Mouse (Mus musculus) activated CD4-positive, CD25-positive, alpha-beta regulatory T cell, adult 4 months (primary cell): ENCODE results near the gene Scube3. TPM values are rescaled to one million over a fixed set of nuclear protein-coding genes. Genes with fewer than 3 reads are reported as not detected.
A peak's percentile ranks its signal among the peaks of the same experiment; 100 is the strongest.
"Not testable (repeated sequence)": the region's sequence is repeated elsewhere in the genome, so short reads cannot be mapped to it uniquely, and the experiment has no call there.

Experiments
- ATAC-seq: one replicate; pipeline ENCODE4 v1.8.0; 2017
- polyA plus RNA-seq, 2 experiments: library from polyadenylated mRNA; unstranded; fragments of 100-300 nt; shearing (Covaris generic); gene quantifications; one replicate each; pipeline ENCODE4 v1.2.1; 2017

The Scube3 gene
- polyA plus RNA-seq, 2 experiments from 2014 or later = not detected

DNA sequence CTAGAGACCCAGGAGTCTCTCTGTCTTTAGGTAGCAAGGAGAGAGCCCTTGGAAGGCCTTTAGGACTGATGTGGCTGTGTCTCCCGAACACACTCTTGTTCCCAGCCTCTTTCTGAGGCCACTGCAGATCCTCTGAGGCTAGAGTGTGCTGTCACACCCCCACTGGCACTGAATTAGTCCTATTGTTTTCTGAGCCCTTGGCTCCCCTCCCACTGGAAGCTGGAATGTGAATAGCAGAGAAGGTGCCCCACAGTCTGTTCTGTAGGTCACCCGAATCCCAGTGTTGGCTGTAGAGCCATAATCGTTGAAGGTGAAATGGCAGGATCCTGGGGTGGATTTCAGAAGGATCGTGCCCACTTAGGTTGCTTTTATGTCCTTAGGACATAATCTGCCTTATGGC is 38.4 kb downstream of the Scube3 start:
- no peak for ATAC-seq

- no peak for ATAC-seq
Measured at GRCm38 (mm10) chr17:28180783-28181544, 39.0 kb downstream of the Scube3 start.

DNA sequence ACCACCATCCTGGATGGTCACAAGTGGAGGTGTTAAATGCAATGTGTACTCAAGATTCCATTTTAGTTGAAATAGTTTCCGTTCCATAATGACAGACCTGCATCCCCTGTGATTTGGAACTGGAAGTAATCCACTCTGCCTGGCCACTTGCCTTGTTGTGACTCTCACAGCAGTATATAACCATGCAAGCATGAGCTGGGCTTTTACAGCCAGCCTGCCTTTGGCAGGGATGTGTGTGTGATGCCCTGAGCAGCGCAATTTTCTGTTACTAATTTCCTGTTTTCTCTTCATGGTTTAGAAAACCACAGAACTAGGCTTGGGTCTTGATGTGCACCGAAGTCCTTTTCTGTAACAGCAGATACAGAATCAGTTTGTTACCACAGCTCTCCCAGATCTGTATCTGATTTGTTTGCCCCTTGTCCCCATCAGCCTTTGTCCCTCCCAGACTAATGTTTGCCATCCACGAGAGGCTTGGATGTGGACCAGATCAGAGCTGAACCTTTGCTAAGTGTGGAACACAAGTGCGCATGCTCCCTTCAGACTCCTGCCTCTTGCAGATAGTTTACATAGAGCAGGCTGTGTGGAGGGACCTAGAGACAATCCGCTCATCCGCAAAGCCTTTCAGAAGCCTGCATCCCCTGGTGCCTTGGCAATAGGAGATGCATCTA is 43.2 kb downstream of the Scube3 start:
- no peak for ATAC-seq

DNA sequence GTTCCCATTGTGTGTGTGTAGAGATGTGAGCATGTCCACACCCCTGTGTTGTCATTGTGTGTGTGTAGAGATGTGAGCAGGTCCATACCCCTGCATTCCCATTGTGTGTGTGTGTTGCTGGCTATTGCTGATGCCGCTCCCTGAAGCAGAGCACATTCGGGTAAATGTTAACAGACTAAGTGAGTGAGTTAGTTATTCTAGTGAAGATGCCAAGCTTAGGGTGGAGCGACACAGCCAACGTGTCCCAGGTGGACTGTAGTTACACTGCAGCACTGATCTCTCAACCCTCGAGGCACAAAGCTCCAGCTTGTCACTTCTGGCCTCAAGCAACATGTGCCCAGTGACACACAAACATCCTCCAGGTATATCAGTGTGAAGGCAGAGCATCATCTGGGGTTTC is 46.4 kb downstream of the Scube3 start:
- ATAC-seq = no peak

- no peak for ATAC-seq
Measured at GRCm38 (mm10) chr17:28192754-28193153, 50.8 kb downstream of the Scube3 start.

GRCm38 (mm10) chr17:28193559-28193958 is 51.6 kb downstream of the Scube3 start:
- ATAC-seq = no peak

DNA sequence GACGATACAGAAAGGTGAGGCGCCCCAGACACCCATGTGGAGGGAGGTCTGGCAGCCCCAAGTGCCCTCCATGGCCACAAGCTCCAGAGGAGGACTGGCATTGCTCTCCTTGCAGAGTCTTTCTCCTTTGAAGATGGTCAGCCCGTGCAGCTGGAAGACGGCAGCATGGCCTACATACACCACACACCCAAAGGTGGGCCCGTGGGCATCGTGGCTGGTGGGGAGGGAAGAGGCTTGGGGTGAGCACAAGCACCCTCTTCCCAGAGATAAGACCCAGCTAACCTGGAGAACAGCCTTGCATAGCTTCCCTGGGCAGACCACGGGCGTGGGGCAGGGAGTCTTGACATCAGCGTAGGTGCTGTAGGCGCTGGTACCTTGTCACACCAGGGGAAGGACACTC is 53.1 kb downstream of the Scube3 start:
- ATAC-seq = no peak

GRCm38 (mm10) chr17:28197646-28198045 is 55.7 kb downstream of the Scube3 start:
- ATAC-seq = no peak

DNA sequence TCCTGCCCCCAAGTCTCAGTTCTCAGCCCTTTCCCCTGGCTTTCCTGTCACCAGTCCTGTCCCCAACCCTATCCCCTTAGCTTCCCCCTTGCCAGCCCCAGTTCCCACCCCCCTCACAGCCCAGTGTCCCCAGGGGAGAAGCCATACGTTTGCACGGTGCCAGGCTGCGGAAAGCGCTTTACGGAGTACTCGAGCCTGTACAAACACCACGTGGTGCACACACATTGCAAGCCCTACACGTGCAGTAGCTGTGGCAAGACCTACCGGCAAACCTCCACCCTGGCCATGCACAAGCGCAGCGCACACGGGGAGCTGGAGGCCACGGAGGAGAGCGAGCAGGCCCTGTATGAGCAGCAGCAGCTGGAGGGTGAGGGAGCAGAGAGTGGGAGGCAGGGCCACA is 60.0 kb downstream of the Scube3 start:
- no peak for ATAC-seq

DNA sequence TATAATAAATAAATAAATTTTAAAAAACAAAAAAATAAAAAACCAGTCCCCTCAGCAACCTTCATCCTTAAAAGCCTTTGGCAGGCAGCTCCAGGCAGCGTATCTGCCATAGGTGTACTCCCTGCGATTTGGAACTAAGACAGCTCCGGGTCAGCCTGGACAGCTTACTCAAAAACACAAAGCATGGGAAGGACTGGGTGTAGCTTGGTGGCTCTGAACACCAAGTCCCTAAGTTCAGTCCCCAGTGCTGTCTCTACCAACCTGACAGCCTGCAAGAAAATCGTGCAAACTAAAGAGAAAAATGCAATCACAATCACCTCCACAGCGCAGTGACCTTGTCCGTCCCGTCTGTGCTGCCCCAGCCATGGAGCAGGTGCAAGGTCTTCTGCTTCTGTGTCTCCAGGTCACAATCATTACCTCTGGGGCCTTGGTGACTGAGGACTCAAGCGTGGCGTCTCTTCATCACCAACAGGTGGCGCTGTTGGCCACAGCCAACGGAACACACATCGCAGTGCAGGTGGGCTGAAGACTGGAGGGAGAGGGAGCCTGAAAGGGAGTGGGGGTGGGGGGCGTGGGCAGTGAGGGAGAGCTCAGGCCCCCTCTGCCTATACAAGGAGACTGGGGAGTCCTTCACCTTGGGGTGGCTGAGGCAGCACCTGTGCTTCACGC is 62.2 kb downstream of the Scube3 start:
- ATAC-seq = no peak

- ATAC-seq = no peak
Measured at GRCm38 (mm10) chr17:28205443-28205842, 63.5 kb downstream of the Scube3 start.

DNA sequence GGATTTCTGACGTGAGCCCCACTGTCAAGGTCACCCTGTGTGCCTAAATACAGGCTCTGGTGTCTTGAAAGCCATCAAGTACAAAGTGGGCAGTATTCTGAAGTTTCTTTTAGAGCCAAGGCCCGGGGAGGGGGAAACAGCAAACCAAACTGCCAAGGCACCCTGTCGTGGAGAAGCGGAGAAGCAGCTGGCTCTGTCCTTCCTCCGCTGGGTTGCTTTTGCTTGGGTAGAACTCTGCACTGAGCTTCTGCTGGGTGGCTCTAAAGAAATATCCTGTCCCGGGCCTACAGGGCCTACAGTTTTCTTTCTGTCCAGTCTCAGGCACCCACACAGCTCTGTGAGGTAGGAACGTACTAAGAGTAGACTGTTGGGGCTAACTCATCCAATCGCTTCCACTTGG is 65.2 kb downstream of the Scube3 start:
- ATAC-seq = no peak

DNA sequence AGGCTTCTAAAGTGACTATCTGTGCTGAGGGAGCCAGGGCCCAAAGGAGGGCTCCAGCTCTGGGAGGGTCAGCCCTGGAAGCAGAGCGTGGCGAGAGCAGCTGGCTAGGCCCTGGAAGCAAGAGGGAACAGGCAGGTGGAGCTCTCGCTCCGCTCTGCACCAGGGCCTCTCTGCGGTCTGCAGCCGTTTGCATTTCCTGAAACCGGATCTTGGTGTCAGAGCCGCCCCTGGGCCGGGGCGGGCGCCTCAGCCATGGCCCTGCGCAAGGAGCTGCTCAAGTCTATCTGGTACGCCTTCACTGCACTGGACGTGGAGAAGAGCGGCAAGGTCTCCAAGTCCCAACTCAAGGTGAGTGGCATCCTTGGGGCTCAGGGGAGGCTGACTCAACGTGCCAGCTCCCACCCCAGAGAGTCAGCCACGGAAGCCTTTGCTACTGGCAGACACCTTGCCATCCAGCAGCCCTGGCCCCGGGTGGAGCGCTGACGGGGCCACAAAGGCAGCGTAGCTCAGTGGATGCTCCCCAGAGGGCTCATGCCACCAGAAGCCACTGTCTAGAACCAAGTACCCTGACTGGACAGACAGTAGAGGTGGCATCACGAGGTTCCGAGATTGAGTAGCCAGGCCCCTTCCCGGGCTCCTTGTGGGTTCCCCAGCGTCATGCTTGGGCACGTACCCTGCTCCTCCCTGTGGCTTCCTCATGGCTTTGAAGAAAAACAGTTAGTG is 65.8 kb downstream of the Scube3 start, which contains the start of gene Def6:
Gene Def6 (plus strand): TSS at position 188 of the 723 bp plus-strand sequence.
- ATAC-seq = peak; percentile 62

- no peak for ATAC-seq
Measured at GRCm38 (mm10) chr17:28208314-28208612, 66.3 kb downstream of the Scube3 start.

- no peak for ATAC-seq
Measured at GRCm38 (mm10) chr17:28209457-28210110, 67.6 kb downstream of the Scube3 start.

GRCm38 (mm10) chr17:28211921-28212341 is 70.0 kb downstream of the Scube3 start:
- ATAC-seq = peak; percentile 75

DNA sequence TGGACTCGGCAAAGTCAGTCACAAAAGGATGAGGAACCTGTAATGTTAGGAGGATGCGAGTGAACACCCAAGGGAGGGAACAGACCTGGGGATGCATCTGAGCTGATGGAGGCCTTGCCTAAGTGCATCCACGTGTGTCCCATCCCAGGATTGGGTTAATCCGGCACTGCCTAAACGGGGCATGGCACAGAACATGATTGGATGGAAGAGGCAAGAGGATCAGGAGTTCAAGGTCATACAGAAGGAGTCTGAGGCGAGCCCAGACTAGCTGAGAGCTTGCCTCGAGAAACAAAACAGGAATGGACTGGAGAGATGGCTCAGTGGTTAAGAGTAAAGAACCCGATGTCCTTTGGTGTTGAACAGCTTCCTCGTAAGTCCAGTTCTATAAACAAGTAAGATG is 70.5 kb downstream of the Scube3 start:
- no peak for ATAC-seq

DNA sequence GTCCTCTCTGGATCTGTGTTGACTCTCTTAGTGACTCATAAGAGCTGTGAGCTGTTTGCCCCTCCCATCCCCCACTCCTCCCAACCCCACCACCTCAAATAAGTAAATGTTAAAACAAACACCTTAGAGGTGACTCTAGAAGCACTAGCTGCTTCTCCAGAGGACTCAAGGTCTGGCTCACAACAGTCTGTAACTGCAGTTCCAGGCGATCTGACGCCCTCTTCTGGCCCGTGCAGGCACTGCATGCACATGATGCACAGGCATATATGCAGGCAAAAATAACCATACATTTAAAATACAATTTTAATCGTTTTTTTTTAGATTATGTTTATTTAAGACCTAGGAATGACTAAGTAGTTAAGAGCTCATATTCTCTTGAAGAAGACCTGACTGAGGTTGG is 71.3 kb downstream of the Scube3 start:
- no peak for ATAC-seq

- ATAC-seq = no peak
Measured at GRCm38 (mm10) chr17:28216791-28217190, 74.8 kb downstream of the Scube3 start.

DNA sequence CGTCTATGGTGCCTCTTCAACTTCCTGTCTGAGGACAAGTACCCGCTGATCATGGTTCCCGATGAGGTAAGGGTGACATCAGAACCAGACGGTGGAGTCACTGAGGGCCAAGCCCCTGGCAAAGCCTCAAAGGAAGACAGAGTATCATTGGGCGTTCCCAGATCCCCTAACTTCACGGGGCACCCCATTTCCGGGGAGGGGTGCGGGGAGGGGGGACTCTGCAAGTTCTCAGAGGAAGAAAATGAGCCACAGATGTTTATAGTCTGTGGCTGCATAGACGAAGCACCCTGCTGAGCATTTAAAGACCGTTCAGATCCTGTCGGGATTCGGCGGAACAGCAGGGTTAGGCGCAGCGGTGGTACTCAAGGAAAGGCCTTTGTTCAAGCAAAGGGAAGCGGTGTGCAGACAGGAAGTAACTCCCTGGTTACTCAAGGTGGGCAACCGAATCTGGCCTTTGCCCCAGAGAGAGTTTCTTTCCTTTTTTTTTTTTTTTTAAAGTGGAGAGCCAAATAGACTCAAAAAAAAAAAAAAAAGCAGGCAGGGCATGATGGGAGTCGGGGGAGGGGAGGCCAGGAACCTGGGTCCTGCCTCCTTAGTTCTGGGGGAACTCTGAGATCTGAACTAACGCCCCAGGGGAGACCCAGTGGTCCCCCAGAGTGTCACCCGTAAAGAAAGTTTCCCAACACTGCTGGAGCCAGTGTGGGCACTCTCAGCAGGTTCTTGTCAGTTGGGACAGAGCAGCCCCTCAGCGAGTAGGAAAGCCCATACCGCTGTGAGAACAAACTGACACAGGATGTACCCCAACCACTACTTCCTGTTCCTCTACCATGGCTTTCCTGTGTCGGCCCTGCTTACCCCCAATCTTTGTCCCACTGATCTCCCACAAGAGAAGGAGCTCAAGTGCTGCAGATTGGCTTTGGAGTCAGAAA is 76.0 kb downstream of the Scube3 start:
- peak; percentile 91 for ATAC-seq

GRCm38 (mm10) chr17:28222463-28222862 is 80.5 kb downstream of the Scube3 start:
- not testable (repeated sequence) for ATAC-seq
